Mouse (Mus musculus) hindbrain, embryonic 14.5 days (tissue): ENCODE results near the gene Dock7. TPM values are rescaled to one million over a fixed set of nuclear protein-coding genes. Genes with fewer than 3 reads are reported as not detected.
A peak's percentile ranks its signal among the peaks of the same experiment; 100 is the strongest.

Source experiments
- ATAC-seq: fragments of 200-750 bp; cut with Nextera tagmentation; 2 replicates; pipeline ENCODE4 v1.8.0; 2017; ENCODE audit warnings: moderate number of reproducible peaks, mild to moderate bottlenecking, moderate TSS enrichment, moderate library complexity; ENCODE audit not compliant: low FRiP score
- DNase-seq: peaks from one replicate; pipeline ENCODE4 v3.0.0-alpha.2; 2015; ENCODE audit warnings: low spot score
- H3K27ac ChIP-seq: fragments of 300-500 bp; sonication (generic); 2 replicates; pipeline ENCODE4 v1.5.1; 2014; ENCODE audit warnings: mild to moderate bottlenecking, moderate library complexity
- H3K27me3 ChIP-seq: fragments of 300-500 bp; sonication (generic); 2 replicates; pipeline ENCODE4 v1.6.1; 2014; ENCODE audit warnings: mild to moderate bottlenecking, low read length, mixed read lengths; ENCODE audit not compliant: control insufficient read depth, insufficient read depth
- H3K36me3 ChIP-seq: fragments of 300-500 bp; sonication (generic); replicated peaks from 2 replicates; pipeline ENCODE4 v1.6.1; 2014; ENCODE audit not compliant: control insufficient read depth, insufficient read depth
- H3K4me1 ChIP-seq: fragments of 300-500 bp; sonication (generic); replicated peaks from 2 replicates; pipeline ENCODE4 v1.6.1; 2014; ENCODE audit warnings: antibody characterized with exemption, low read length, mixed read lengths; ENCODE audit not compliant: control insufficient read depth, insufficient read depth
- H3K4me2 ChIP-seq: fragments of 300-500 bp; sonication (generic); replicated peaks from 2 replicates; pipeline ENCODE4 v1.6.1; 2014; ENCODE audit warnings: mild to moderate bottlenecking, moderate library complexity
- H3K4me3 ChIP-seq: fragments of 300-500 bp; sonication (generic); replicated peaks from 2 replicates; pipeline ENCODE4 v1.5.1; 2014; ENCODE audit warnings: mild to moderate bottlenecking, low read length
- H3K9ac ChIP-seq: fragments of 300-500 bp; sonication (generic); 2 replicates; pipeline ENCODE4 v1.6.1; 2014
- H3K9me3 ChIP-seq: fragments of 300-500 bp; sonication (generic); 2 replicates; pipeline ENCODE4 v1.6.1; 2016; ENCODE audit warnings: low read length; ENCODE audit not compliant: control insufficient read depth
- WGBS: fragments of 180-500 bp; shearing (Covaris S2); extraction: QIAGEN DNeasy Blood & Tissue Kit; methylation state at CpG from one replicate; pipeline ENCODE4 v1.1.7; 2014; 5-methylcytosine and 5-hydroxymethylcytosine counted together
- polyA plus RNA-seq: library from polyadenylated mRNA; unstranded; fragments of >200 nt; fragmentation: Nextera tagmentation; extraction: Ambion mirVana; gene quantifications from 2 replicates; pipeline ENCODE4 v1.2.1, GENCODE M21; 2014

Gene Dock7
- polyA plus RNA-seq, 1 experiment from 2014 or later, result 86.3 TPM

DNA sequence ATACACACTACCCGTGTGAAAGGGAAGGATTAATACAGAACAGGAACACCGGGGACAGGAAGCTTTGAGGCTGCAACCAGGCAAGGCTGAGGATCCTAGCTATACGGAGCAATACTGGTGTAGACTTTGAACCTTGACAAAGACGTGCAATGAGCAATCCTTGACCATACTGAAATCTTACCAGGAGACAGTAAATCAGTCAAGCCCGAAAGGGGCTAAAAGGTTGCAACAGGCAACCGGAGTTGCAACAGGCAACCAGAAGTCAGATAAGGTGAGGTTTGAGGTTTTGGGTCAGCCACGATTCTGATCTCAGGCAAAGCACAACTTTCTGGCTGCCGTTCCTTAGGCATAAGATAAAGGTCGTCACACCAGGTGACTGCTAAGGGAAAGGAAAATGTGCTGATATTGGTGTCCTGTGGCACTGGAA, 10.5 kb upstream of the Dock7 start:
- no peak overlapping the region for H3K4me2 ChIP-seq

DNA sequence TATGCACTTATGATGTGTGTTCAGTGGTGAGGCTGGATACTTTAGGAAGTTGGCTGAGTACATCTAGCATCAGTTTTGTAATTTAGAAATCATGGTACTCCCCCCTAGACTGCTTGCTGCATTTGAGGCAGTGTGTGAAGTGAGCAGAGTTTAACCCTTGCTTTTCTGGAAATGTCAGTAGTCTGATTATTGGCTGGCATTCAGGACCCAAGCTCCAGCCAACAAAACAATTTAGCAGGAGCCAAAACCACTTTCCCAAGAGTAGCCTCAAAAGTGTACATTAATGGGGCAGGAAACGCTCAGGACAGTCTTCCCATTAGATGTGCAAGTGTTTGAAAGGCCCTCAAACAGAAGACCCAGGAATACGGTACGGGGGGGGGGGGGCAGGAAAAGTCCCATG, 2.8 kb upstream of the Dock7 start:
- ATAC-seq (no peak), DNase-seq (no peak)
- Histone ChIP-seq H3K9ac (no peak overlapping the region), H3K4me3 (no peak overlapping the region), H3K9me3 (no peaks in the 10 kb centered on the region), H3K27me3 (no peaks in the 10 kb centered on the region), H3K4me1 (peaks cover 20% of the 10 kb centered on the region), H3K4me2 (no peak overlapping the region), H3K36me3 (no peaks in the 10 kb centered on the region), H3K27ac (no peak overlapping the region)
- WGBS, result 56% methylated on average over 3 of the region's 3 CpGs

More for the DNA sequence above, 10.5 kb upstream of the Dock7 start:
- Histone ChIP-seq H3K4me1 (no peaks in the 10 kb centered on the region), H3K27me3 (no peaks in the 10 kb centered on the region), H3K4me3 (no peak overlapping the region), H3K9ac (no peak overlapping the region), H3K27ac (no peak overlapping the region), H3K9me3 (no peaks in the 10 kb centered on the region), H3K36me3 (no peaks in the 10 kb centered on the region)
- DNase-seq (no peak), ATAC-seq (no peak)
- 93% methylated on average over 9 of the region's 9 CpGs for WGBS

DNA sequence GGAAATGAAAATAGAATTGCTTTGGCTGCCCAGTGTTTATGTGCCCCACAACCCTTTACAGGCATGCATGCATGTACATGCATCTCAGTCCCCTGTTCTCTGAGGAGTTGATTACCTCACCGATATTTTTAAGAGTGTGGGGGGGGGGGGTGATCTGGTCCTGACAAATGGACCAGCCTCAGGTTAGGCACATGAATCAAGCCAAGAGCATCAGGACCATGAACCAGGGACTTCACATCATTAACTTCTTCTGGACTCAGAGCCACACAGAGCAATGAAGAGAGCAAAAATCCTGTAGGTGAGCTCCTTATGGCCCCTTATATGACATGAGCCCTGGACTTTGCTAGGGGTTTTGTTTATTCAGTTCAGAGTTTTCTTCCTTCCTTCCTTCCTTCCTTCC, 2.1 kb upstream of the Dock7 start:
- Histone ChIP-seq H3K36me3 (no peaks in the 10 kb centered on the region), H3K4me3 (no peak overlapping the region), H3K9me3 (no peaks in the 10 kb centered on the region), H3K27ac (no peak overlapping the region), H3K9ac (no peak overlapping the region), H3K4me2 (no peak overlapping the region), H3K4me1 (peaks cover 26% of the 10 kb centered on the region), H3K27me3 (no peaks in the 10 kb centered on the region)
- DNase-seq, result no peak
- WGBS, result 82% methylated on average over 1 of the region's 1 CpGs
- no peak for ATAC-seq

DNA sequence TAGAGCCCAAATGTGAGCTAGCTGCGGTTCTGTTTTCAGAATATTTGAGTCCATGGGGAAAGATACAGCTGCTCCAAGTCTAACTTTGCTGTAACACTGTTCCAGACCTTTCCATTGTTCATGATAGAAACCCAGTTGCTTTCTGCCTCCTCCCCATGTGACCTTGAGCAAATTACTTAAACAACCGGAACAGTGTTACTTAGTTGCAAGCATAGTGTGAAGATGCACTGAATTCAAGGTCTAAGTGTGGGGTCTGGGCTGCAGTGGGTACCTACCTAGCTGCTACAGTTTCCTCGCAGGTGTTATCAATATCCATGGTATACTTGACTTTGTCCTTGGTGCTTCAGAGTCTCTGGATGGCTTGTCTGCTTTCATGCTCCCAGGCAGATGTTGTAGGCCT, 1.3 kb upstream of the Dock7 start:
- DNase-seq (no peak), ATAC-seq (no peak)
- H3K4me3 ChIP-seq, result peak overlapping the region; percentile 94; the same call in 1 of the 2 replicates
- H3K27me3 ChIP-seq, result no peaks in the 10 kb centered on the region
- peak overlapping the region; percentile 99 for H3K9ac ChIP-seq
- peak overlapping the region; percentile 67 for H3K4me2 ChIP-seq
- WGBS, result 67% methylated on average over 3 of the region's 3 CpGs
- no peaks in the 10 kb centered on the region for H3K9me3 ChIP-seq
- H3K4me1 ChIP-seq, result peaks cover 26% of the 10 kb centered on the region
- H3K27ac ChIP-seq, result peak overlapping the region; percentile 93; the same call in 1 of the 2 replicates
- no peaks in the 10 kb centered on the region for H3K36me3 ChIP-seq

DNA sequence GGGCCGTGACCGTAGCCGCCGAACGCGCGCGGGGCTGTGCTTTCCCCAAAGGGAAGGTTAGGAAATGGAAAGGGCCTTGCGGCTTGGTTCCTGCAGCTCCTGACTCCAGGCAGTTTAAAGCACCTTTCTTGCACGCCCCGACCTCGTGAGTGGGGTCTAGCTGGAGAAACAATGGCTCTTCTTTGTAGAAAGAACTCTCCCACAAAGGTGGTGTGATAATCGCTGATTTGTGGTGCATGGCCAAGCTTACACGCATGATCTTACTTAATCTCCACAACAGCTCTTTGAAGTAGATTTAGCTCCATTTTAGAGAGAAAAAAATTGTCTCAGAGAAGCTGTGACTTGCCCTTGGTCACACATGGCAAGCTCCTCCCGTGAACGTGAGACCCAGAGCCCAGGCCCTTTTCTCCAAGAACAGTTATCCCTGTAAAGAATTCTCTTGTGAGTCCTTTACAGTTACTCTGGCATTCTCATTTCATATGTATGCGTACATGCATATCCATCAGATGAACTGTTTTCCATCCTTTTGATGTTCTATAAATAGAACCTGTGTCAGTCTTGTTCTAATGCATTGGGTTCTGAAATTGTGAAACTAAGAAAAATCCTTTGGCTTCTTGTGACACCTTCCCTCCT, 524 bp upstream of the Dock7 start:
- Histone ChIP-seq H3K4me1 (peaks cover 26% of the 10 kb centered on the region), H3K27ac (peak overlapping the region; percentile 93), H3K4me2 (peak overlapping the region; percentile 67), H3K9ac (peak overlapping the region; percentile 99), H3K4me3 (peak overlapping the region; percentile 94), H3K27me3 (no peaks in the 10 kb centered on the region), H3K36me3 (no peaks in the 10 kb centered on the region), H3K9me3 (no peaks in the 10 kb centered on the region)
- peak; percentile 59 for DNase-seq
- no peak for ATAC-seq
- WGBS, result 2% methylated on average over 17 of the region's 17 CpGs

DNA sequence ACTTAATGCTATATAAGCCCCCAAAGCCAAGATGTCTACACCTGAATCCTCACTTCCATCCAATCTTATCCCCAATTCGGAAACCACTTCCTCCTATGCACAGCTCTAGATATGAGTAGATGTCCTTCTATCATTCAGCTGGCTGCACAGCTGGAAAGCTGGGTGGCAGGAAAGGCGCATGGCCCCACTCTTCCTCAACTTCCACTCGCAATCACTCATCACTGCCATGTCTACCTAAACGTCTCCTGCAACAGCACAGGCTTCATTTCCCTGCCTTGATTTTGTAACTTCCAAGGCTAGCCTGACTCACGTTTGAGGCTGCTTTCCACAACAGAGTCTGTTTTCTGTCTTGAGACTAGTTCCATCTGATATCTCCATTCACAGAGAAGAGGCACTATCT, 1.7 kb downstream of the Dock7 start:
- no peak for ATAC-seq
- 42% methylated on average over 5 of the region's 5 CpGs for WGBS
- Histone ChIP-seq H3K27ac (no peak overlapping the region), H3K9me3 (no peaks in the 10 kb centered on the region), H3K9ac (0 out of 2 replicates have a peak overlapping the region, but pooled peaks have one; percentile 7), H3K4me1 (peaks cover 26% of the 10 kb centered on the region), H3K36me3 (no peaks in the 10 kb centered on the region), H3K4me3 (peak overlapping the region; percentile 94), H3K27me3 (no peaks in the 10 kb centered on the region), H3K4me2 (peak overlapping the region; percentile 67)
- no peak for DNase-seq

DNA sequence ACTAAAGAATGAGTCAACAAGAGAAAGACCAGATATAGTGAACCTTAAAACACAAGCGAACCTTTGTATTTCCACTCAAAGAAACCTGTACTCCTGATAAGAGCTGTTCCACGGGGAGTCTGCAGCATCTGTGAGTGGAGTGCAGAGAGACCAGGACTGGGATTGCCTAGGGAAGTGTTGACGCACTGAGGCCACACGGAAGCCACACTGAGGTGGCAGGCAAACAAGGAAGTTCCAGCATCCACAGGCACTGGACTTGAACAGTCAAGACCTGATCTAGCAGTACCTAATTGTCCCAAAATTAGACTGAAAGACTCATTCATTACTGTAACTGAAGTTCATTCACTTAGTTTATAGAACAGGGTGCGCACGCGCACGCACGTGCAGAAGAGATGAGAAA, 4.9 kb downstream of the Dock7 start:
- Histone ChIP-seq H3K4me2 (no peak overlapping the region), H3K9ac (no peak overlapping the region), H3K27ac (no peak overlapping the region; the same call in 1 of the 2 replicates), H3K9me3 (no peaks in the 10 kb centered on the region), H3K4me3 (no peak overlapping the region), H3K36me3 (no peaks in the 10 kb centered on the region), H3K27me3 (no peaks in the 10 kb centered on the region), H3K4me1 (peaks cover 23% of the 10 kb centered on the region)
- ATAC-seq, result no peak
- DNase-seq, result no peak
- 83% methylated on average over 9 of the region's 9 CpGs for WGBS

DNA sequence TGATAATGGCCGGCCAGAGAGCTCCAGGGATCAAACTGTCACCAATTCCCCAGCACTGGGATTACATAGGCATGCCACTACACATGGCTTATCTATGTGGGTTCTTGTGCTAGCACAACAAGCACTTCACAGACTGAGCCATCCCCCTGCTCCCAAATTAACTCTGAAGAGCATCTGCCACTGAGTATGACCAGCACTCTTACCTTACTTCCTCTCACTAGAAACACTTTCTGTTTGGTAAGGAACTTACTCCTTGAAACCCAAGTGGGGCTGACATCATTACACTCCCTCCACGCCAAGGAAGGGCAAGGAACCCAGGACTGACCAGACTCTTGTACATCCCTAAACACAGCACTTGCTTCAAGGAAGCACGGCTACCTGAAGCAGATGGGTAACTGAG, 9.0 kb downstream of the Dock7 start:
- Histone ChIP-seq H3K9me3 (no peaks in the 10 kb centered on the region), H3K4me1 (peaks cover 21% of the 10 kb centered on the region), H3K27me3 (no peaks in the 10 kb centered on the region), H3K27ac (no peak overlapping the region), H3K4me3 (no peak overlapping the region), H3K36me3 (no peaks in the 10 kb centered on the region), H3K4me2 (no peak overlapping the region), H3K9ac (no peak overlapping the region)
- WGBS, result 94% methylated on average over 3 of the region's 3 CpGs
- ATAC-seq, result no peak
- DNase-seq, result no peak

DNA sequence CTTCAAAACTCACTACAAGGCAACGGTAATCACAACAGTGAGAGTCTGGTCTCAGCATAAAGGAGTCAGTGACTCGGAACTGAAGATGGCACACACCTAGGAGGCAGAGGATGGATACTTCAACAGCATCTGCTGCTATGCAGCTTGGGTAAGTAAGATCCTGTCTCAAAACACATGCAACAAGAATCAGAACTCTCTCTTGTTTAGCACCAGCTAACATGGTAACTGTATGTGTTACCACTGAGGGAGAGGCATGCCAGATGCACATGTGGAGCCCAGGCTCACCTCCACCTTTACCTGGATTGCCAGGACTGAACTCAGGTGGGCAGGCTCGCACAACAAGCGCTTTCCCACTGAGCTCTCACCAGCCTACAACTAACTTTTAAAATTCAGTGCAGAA, 11.9 kb downstream of the Dock7 start:
- Histone ChIP-seq H3K4me2 (no peak overlapping the region), H3K27me3 (no peaks in the 10 kb centered on the region), H3K27ac (no peak overlapping the region), H3K9me3 (no peaks in the 10 kb centered on the region), H3K9ac (no peak overlapping the region), H3K4me1 (peaks cover 22% of the 10 kb centered on the region), H3K4me3 (no peak overlapping the region), H3K36me3 (no peaks in the 10 kb centered on the region)
- peak; percentile 51; the same call in 1 of the 2 replicates for ATAC-seq
- WGBS, result 78% methylated on average over 4 of the region's 4 CpGs
- DNase-seq, result no peak

DNA sequence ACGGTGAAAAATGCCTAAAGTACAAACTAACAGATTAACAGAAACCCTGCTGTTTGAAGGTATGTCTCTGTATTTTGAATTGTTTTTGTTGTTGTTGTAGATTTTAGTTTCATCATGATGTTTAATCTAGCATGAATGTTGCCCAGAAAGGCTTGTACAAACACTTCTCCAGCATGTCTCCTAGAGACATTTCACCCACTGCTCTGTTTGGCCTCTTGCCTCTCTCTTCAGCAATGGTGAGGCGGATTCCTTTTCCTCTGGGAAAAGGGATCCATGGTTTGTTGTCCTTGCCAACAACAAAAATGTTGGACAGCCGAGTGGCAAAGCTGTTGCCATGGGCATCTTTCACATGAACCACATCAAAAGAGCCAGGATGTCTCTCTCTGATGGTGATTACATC, 17.9 kb downstream of the Dock7 start:
- DNase-seq (no peak), ATAC-seq (no peak)
- Histone ChIP-seq H3K4me1 (peaks cover 10% of the 10 kb centered on the region), H3K27me3 (no peaks in the 10 kb centered on the region), H3K9me3 (no peaks in the 10 kb centered on the region), H3K36me3 (no peaks in the 10 kb centered on the region), H3K4me2 (no peak overlapping the region), H3K27ac (no peak overlapping the region), H3K4me3 (no peak overlapping the region), H3K9ac (no peak overlapping the region)
- WGBS, result 69% methylated on average over 3 of the region's 3 CpGs
